ENCODE assay signal across 7 mouse cellular contexts in genomic region chr10:96621361-96621945, GRCm38 (mm10). TPM values are rescaled to one million over a fixed set of nuclear protein-coding genes. Genes with fewer than 3 reads are reported as not detected.
DNase-seq lines count a peak whose midpoint lies in the region; ATAC-seq and TF ChIP-seq lines count a peak whose summit lies in the region.

No protein-coding gene starts in this region.

- no peaks in the 10 kb centered on the region for H3K9me3 ChIP-seq in lung, embryonic 16.5 days (ENCODE audit: control insufficient read depth, low read length)

- H3K4me2 ChIP-seq in lung, embryonic 16.5 days (ENCODE audit: low read depth, low read length) = peak overlapping the region; percentile 55

- peaks cover 34% of the 10 kb centered on the region for H3K4me1 ChIP-seq in lung, embryonic 16.5 days (replicated peaks; ENCODE audit: control insufficient read depth, insufficient read depth, low read length)
- peaks cover 19% of the 10 kb centered on the region for H3K4me1 ChIP-seq in brown adipose tissue, adult 24 weeks (ENCODE audit: control insufficient read depth, insufficient read depth, insufficient read length, low read length)
- peaks cover 27% of the 10 kb centered on the region for H3K4me1 ChIP-seq in small intestine, adult 2 months (ENCODE audit: control insufficient read depth, insufficient read depth, insufficient read length, low read length)

- 40% methylated on average over 4 of the region's 4 CpGs for WGBS in lung, embryonic 16.5 days
- WGBS in small intestine, adult 2 months = 21% methylated on average over 4 of the region's 4 CpGs

- ATAC-seq in lung, embryonic 16.5 days (ENCODE audit: low read depth) = no peak
- no peak for ATAC-seq in megakaryocyte-erythroid progenitor cell, adult 5-6 weeks (replicated peaks; ENCODE audit: low FRiP score, low TSS enrichment, poor library complexity, severe bottlenecking)

- no peak for DNase-seq in lung, postnatal 36 days
- peak; percentile 81 for DNase-seq in induced T-regulatory cell, adult 2 months (ENCODE audit: low read depth)
- DNase-seq in gastrocnemius, postnatal 36 days = no peak

- no peak for TF ChIP-seq CTCF in small intestine, adult 2 months (IDR thresholded peaks at IDR 0.05; ENCODE audit: extremely low read depth, insufficient read length, insufficient replicate concordance, low read depth, low read length)

- no peak for TF ChIP-seq POLR2A in small intestine, adult 2 months (IDR thresholded peaks at IDR 0.05; ENCODE audit: low read depth, low read length)

- H3K4me3 ChIP-seq in lung, embryonic 16.5 days (ENCODE audit: low read length) = peak overlapping the region; percentile 58
- H3K4me3 ChIP-seq in brown adipose tissue, adult 24 weeks (ENCODE audit: insufficient read depth, low read depth, low read length) = peak overlapping the region; percentile 51
- H3K4me3 ChIP-seq in small intestine, adult 2 months (ENCODE audit: low read depth, low read length) = no peak overlapping the region; the same call in 1 of the 2 replicates

- no peaks in the 10 kb centered on the region for H3K27me3 ChIP-seq in lung, embryonic 16.5 days (ENCODE audit: control insufficient read depth, insufficient read depth, low read depth, low read length)
- no peaks in the 10 kb centered on the region for H3K27me3 ChIP-seq in small intestine, adult 2 months (ENCODE audit: control insufficient read depth, insufficient read depth, low read length)

- intact Hi-C loops in gastrocnemius, postnatal 36 days (cut with DNase I) = no loop called here

- H3K36me3 ChIP-seq in lung, embryonic 16.5 days (ENCODE audit: control insufficient read depth, insufficient read depth, low read length) = peaks cover 22% of the 10 kb centered on the region
- peaks cover 33% of the 10 kb centered on the region for H3K36me3 ChIP-seq in small intestine, adult 2 months (ENCODE audit: control insufficient read depth, insufficient read depth, low read length)

- H3K27ac ChIP-seq in lung, embryonic 16.5 days (ENCODE audit: low read length) = peak overlapping the region; percentile 44; the same call in 1 of the 2 replicates
- H3K27ac ChIP-seq in brown adipose tissue, adult 24 weeks (replicated peaks; ENCODE audit: low read depth, low read length) = peak overlapping the region; percentile 92
- peak overlapping the region; percentile 57 for H3K27ac ChIP-seq in small intestine, adult 2 months (ENCODE audit: insufficient read depth, low read depth, low read length)

- H3K9ac ChIP-seq in lung, embryonic 16.5 days (ENCODE audit: low read length) = peak overlapping the region; percentile 54

RNA-seq across cellular contexts. Expression of gene Btg1, which starts 4.6 kb away (rescaled TPM):
- 58.6 and 62.4 TPM in 2 replicates for polyA plus RNA-seq in lung, embryonic 16.5 days (2015; fragmentation: Nextera tagmentation; extraction: Ambion mirVana)
- 38.8 and 52.9 TPM in 2 replicates for polyA plus RNA-seq in brown adipose tissue, adult 24 weeks (2012; ENCODE audit: insufficient read depth, insufficient read length, missing spikeins)
- polyA plus RNA-seq in small intestine, adult 2 months (2012; rRNA removed) = 8.3 and 32.7 TPM in 2 replicates
- total RNA-seq in gastrocnemius, postnatal 36 days (2021) = 10 to 100 TPM; 13.2 to 15.5 TPM
- total RNA-seq in megakaryocyte-erythroid progenitor cell, adult 5-6 weeks (2014; fragmentation: Nextera tagmentation) = 9.0 and 19.6 TPM in 2 replicates
- 30.2 and 41.5 TPM in 2 replicates for total RNA-seq in megakaryocyte-erythroid progenitor cell, adult 5-6 weeks (2017)
